Mouse (Mus musculus) c-Kit-positive CD71-negative TER-119-negative erythroid progenitor cells, embryonic 14.5 days (primary cell): ENCODE results near the gene Wnt8b.
A peak's percentile ranks its signal among the peaks of the same experiment; 100 is the strongest.

Source experiments
- DNase-seq: peaks from one replicate; pipeline ENCODE4 v3.0.0-alpha.2; 2013; ENCODE audit warnings: low read depth

Gene Wnt8b

DNA sequence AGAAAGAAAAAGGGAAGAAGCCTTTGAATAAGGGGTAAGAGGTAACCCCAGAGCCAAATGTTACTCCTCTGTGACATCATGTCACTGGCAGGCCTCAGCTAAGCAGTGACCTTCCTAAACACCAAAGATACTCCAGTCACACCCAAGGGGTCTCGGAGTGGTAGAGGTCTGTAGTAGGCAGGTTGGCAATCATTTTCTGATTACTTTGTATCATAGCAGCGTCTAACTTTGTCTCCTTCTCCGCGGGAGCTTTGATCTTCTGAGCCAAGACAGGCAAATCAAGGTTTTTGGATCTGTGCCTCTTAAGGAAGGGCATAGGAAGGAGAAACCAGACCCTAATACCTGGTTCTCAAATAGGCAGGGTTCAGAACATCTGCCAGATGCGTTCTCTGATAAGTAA lies 19.3 kb downstream of the Wnt8b start:
- DNase-seq: no peak

DNA sequence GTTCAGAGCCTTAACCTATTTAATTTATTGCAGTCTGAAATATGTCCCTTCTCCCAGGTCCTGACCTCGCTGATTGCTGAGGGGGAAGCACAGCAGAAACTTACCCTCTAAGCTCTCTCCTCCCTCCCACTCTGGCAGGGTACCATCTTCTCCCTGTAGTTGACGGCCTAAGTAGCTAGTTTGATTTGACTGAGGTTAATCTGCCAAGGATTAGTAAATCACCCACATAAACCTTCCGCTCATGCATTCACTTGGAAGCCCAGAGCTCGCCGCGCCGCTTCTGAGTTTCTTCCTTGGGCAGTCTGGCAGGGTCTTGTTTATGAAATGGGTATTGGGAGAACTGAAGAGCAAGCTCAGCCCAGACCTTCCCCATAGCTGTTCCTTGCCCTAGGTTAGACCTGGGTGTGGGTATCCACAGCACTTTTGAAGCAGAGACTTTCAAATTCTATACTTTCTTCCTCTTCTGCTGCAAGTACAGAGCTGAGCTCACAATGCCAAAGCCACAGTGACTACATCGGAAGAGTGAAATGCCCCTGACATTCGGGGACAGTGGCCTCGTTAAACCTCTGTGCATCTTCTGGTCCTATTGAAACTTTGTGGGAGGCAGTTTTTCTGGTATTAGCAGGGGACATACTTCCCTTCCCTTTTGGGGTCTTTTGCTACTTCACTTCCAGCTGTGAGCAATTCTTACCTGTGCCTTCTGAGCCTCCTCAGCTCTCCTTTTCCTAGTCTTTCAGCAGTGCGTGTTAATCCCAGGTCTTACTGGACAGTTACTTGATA lies 20.0 kb downstream of the Wnt8b start:
- DNase-seq: no peak

DNA sequence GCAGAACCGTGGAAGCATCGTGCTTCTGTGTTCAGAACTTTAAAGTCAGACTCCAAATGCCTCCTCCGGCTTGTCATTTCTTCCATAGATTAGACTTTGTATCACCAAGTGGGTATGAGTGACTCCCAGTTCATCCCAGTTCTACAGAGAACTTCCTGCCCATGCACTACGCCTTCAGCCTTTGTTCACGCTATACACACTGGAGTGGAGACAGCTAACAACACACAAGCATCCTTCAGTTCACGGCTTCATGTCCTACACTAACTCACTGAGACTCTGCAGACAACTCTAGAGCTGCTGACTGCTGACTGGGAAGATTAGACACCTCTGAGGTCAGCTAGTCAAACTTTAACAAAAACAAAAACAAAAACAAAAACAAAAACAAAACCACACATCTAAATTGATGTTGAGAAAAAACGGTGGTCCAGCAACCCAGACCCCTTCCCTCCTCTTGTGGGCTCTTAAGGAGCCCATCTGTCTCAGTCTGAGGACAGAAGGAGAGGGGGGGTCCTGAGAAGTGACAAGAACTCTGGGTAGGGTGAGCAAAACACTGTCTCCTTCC lies 20.7 kb downstream of the Wnt8b start:
- no peak for DNase-seq

DNA sequence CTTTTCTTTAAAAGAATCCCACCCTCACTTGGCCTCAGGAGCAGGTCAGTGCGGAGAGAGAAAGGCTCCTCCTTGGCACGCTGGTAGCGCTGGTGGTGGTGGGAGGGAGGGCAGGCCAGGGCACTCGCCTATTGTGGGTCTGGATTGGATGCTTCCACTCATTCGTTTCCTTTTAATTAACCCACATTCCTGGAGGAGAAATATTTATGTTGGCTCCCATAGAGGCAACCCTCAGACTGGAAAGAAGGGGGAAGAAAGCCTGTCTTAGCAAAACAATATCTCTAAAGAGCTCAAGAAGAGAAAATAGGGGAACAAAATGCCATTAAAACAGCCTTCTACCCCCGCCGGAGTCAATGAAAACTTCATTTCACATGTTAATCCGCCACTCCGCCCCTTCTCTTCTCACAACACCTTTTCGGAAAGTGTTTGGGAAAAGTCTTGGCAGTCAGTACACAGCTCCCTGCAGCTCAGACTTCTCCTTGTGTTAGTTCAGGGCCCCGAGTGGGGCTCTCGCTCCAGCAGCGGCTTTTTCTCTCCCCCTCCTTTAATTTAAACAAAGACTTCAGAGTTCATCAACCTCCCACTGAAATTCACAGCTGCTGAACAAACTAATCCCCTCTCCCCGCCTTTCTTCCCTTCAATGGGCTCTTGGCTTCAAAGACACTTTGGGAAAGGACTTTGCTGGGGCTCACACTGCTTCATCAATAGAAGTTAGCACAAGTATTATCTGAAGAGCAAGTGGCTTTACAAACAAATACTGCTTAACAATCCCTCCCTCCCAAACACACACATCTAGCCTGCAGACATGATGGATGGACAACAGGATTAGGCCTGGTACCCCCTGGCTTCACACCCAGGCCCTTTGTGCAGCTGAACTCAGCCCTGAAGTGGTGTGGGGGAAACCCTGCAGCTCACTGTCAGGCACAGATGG lies 21.5 kb downstream of the Wnt8b start:
- no peak for DNase-seq

DNA sequence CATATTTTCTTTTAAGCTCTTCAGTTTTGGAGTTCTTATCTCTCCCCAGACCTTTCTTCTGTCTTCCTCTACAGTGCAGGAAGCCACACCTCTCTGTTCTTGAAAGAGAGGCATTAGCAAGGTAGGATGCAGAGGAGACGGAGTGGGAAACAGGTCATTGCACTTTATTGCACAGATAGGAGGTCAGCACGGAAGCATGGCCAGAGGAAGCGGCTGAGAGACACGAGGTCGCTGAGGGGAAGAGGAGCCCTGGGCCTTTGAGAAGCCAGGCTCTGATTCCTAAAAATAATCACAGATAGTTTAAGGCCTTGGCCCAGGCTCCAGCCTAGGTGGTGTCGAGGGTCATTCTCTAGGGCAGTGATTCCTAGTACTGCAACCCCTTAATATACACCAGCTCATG lies 22.5 kb downstream of the Wnt8b start:
- no peak for DNase-seq

DNA sequence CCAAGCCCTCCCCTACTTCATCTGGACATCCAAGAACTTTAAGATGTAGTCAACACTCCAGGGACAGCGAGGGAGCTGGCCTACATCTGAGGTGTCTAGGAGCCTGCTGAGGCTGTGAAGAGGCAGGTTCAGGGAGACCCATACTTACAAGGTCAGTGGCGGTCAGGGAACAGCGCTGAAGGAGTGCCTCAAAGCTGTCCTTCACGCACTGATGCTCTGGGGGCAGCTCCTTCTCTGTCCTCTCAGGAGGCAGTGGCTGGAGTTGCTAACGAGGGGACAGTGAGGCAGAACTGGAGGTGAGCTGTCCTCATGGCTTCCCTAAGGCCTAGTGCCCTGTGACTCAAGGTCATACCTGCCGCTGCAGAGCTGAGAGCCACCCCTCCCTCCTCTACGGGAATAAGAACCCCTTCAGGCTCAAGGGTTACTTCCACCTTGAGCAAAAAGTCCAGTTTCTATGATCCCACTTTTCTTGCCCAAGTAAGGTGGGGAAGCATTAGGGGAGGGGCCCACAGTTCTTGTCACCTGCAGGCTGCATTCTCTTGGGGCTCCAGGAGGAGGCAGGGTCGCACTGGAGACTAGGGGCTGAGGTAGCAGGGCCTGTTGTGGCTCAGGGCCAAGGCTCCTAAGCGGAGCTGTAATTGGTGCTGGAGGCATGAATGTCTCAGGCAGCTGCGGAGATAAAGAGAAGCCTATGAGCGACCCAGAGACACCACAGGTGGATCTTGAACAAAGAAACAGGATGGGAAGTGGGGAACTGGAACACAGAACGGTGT lies 24.9 kb downstream of the Wnt8b start:
- no peak for DNase-seq

DNA sequence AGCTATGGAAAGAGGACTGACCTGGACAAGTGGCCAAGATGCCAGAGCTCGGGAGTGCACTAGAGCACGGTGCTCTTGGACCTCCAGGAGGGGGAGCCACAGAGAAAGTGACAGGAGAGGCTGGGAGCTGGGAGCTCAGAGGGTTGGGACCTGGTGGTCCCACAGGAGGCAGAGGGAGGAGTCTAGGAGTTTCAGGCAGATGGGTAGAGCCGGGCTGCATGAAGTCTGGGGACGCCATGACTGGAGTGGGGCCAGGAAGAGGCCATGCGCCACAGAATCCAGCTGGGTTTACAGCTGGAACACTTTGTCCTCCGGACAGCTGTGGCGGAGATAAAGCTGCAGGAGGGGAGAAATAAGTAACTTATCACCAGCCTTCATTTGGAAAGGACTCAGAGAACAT lies 25.9 kb downstream of the Wnt8b start:
- DNase-seq: no peak

DNA sequence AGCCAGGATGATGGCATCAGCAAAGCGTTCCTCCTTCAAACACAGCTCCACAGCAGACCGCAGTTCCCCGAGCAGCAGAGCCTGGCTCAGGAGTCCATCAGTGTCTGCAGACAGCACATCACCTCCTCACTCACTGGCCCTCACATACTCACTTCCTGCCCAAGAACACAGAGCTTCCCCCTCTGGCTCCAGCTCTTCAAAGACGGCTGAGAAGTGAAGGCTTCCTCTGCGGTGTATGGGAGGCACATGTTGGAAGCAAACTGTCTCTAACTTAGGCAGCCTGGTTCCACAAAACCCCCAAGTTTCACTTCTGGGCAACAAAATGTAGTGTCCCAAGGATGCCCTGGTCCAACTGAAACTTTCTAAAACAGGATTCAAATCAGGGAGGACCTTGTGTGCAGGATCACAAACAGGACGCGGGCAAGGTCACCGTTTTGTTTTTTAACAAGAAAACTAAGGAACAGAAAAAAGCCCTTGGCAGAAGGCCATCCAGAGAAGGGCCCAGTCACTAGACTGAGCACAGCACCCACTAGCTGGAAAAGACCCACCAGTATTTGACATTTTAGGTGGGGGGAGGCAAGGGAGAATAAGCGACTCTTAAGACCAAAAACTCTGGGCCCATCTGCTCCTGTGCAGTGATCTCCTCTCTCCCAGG lies 32.4 kb downstream of the Wnt8b start:
- no peak for DNase-seq

DNA sequence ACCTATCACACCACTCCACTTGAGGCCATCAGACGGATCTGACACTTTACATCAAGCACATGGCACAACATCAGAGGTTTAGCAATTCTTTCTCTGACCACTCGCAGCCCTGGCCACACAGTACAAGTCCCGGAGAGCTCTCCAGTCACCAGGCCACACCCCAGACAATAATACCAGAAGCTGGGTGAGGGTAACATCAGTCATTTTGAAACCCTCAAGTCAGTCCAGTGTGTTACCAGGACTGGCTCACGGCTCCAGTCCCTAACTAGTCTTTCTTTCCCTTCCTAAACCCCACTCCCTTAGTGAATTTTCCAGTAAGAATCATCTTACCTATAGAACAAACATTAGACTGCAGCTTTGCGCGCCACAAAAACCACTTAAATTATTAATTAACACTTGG lies 36.7 kb downstream of the Wnt8b start:
- no peak for DNase-seq

DNA sequence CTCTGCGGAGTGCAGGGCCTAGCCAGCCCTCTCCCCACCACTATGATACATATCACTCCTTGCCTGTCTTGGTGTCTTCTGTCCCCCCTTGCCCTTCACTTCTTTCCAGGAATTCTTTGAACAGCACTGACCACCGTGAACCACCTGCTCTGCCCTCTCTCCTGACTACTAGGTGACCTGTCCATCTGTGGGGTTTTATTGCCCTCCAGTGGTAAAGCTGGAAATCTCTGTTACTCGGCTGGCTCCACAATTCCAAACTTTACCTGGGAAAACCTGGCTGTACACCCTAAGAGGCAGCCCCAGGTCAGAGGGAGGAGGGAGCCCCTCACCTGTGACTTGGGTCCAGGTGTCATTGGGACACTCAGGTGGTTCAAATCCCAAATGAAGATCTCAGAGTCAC lies 42.1 kb downstream of the Wnt8b start:
- no peak for DNase-seq

DNA sequence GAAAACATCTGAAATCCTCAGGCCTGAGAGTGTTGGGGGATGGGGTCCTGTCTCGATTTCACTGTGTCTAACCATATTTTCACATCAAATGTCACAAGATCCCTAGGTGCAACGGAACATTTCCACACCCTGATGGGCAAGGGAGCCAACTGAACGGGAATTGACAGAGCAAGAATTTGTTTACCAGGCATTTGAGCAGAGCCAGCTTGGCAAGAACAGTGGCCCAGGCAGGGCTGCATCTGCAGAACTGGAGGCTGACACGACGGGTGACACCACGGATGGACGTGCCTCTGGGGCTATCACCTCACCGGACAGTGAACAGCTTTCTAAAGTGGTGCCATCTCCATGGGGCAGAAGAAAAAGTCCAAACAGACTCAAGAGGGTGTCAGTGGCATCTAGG lies 44.1 kb downstream of the Wnt8b start:
- DNase-seq: no peak

DNA sequence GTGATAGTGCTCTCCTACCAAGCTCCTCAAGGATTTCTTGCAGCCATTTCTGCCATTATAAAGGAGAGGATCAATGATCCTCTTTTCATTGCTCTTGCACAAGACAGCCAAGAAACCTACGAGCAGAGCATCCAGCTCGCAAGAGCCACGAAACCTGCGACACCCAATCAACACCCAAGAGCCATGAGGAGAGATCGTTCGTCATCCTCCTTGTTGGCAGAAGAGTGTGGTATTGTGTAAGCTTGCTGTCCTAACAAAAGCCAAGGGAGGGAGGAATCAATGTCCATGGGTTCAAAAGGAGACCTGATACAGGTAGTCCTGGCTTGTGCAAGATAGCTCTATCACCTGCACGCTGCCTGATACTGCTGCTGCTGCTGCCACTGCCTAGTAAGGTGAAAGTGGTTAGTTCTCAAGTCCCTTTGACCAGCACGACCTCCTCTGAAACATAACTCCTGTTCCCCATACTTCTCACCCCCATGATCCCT lies 49.5 kb downstream of the Wnt8b start:
- DNase-seq: no peak

DNA sequence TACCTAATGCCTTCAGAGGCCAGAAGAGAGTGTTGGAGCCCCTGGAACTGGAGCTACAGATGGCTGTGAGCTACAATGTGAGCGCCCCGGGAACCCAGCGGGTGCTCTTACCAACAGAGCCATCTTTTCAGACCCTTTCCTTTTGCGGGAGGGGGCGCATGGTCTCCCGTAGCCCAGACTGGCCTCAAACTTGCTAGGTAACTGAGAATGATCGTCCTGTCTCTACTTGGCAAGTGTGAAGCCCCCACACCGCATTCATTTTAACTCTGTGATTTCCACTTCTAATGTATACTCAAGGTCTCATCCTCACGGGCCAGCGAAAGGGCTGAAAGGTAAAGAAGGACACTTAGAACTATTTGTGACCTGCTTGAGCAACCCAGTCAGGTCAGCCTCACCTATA lies 51.1 kb downstream of the Wnt8b start:
- DNase-seq: no peak

DNA sequence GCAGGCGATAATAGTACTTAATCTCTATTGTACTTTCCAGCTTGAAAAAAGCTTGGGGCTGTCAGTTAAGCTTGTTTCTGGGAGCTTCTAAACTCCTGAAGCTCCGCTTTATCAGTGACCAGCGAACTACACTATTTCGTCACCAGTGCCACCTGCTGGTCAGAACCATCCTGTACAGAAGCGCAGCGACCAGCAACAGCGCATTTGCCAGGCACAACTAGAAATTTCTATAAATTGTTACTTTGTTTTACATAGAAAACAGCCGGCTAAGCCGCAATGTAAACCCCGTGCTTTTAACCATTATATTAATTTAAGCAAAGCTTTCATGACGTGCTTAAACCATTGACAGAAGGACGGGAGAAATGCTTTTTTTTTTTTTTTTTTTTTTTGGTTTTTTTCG lies 51.5 kb downstream of the Wnt8b start:
- peak; percentile 84 for DNase-seq

DNA sequence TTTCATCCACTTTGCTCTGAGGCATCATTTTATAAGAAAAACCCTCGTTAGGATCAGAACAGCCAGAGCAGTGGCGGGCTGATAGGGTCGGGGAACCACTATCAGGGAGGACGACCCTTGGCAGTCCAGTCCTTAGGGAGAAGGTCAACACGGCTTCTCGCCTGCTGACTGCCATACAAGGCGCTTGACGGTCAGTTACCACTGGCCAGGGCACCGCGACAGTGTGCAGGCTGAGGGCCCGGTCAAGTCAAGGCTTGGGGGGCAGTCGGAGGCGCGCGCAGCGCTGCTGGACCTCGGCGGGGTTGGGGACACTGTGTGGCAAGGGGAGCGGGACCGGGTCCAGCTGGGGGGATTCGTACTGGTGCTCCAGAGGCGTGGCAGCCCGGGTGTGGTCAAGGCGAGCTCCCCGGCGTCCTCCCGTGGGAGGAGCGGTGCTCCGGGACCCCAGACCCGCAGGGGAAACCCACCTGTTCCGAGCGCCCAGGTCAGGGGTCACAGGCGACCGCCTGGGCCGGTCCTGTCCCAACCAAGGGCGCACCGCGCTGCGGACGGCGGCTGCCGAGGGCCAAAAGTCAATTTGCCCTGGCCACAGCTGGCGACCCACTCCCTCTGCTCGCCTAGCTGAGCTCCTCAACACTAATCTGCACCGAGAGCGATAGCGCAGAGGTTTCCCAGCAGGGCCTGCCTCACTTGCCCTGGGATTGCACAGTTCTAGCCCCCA lies 52.2 kb downstream of the Wnt8b start, which contains the start of gene Sec31b:
Gene Sec31b (minus strand): TSS at position 544 of the 721 bp plus-strand sequence.
- DNase-seq: no peak

DNA sequence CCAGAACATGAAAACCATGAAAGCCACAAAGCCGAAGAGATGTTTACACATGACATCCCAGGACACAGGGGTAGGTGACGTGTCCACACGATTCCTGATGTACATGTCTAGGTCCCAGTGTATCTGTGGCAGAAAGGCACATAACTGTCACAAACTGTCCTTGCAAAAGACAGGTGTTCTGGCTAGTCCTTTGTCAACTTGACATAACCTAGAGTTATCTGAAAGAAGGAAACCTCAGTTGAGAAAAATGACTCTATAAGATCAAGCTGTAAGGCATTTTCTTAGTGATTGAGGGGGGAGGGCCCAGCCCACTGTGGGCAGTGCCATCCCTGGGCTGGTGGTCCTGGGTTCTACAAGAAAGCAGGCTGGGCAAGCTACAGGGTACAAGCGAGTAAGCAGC lies 59.5 kb downstream of the Wnt8b start, which contains the start of gene Gm20538:
Gene Gm20538 (minus strand): TSS at position 101 of the 400 bp plus-strand sequence.
- DNase-seq: no peak

DNA sequence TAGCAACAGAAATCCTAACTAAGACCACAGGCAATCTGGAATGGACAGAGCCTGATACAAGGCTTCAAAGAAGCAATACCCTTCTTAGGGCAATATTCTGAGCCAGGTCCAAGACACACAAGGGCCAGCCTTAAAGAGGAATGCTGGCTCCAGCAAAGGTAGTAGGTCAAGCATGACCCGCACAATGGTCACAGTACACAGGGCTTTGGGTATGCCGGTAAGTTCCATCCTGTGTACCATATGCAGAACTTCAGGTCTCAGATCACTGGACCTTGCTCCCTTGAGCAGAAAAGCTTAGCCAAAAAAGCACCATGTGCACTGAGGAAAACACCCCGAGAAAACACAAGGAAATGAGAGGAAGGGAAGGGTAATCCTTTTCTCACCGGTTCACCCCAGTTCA lies 60.0 kb downstream of the Wnt8b start:
- DNase-seq: no peak

DNA sequence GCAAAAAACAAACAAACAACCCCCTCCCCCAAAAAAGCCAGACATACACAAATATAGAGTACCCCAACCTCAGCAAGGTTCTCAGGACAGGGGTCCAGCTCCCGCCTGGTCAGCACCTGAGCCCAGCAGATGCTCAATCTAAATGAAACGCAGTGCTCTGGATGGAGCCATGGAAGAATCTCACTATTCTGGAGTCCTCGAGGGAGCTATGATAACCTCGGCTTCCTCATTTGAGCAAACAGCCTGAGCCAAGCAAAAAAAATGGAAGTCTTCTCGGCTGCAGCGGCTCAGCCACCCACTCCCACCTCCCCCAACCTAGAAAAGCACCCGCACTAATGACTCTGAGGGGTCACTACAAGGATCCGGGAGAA lies 61.2 kb downstream of the Wnt8b start:
- no peak for DNase-seq

DNA sequence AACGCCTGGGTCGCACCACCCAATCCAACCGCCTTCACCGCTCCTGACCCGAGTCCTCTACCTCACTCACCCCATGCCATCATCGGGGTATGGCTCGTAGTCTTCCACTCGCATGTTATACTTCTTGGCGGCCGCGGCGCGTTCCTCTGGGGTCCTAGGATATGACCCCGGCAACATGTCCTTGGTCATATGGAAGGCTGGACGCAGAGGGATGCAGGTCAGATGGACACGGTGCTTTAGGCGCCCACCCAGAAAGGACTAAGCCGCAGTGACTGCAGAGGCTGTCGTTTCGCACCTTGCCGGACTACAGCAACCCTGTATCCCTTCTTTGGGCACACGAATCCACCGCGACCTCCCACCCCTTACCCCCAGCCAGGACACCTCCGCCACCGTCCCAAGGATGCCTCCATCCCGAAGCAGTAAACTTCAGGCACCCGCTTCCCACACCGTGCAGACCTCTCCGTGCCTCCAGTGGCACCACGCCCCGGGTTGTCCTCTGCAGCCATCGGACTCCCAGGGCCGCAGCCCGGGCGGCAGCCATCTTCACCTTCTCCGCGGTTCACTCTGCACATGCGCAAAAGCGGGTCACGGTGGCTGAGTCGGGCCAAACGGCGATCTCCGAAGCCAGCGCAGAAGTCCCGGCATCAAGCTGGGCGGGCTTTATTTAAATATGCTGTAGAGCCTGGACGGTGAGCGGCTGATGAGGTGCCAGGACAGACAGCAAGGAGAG lies 61.8 kb downstream of the Wnt8b start, which contains the start of gene Ndufb8:
Gene Ndufb8 (minus strand): TSS at position 580 of the 730 bp plus-strand sequence.
- peak; percentile 90 for DNase-seq
